Mouse (Mus musculus): ENCODE results near the gene Prdx1.

- TF ChIP-seq CTCF (IDR thresholded peaks at IDR 0.05; ENCODE audit: control insufficient read depth, insufficient read depth, low read length): peak; percentile 87
- peak; percentile 90; the same call in 1 of the 2 replicates for TF ChIP-seq POLR2A (IDR thresholded peaks at IDR 0.05; ENCODE audit: borderline replicate concordance, control insufficient read depth, low read depth, low read length)
Measured at GRCm38 (mm10) chr4:116685402-116686061, at the start of gene Prdx1.

All from bone marrow, adult 2 months (tissue).